Mouse (Mus musculus) gastrocnemius, postnatal 36 days (tissue): ENCODE measurements around the gene Pdcd11. TPM values are rescaled to one million over a fixed set of nuclear protein-coding genes. Genes with fewer than 3 reads are reported as not detected.
"Not testable (repeated sequence)": the region's sequence is repeated elsewhere in the genome, so short reads cannot be mapped to it uniquely, and the experiment has no call there.

Experiments used
- DNase-seq, 2 experiments: peaks; one replicate each; pipeline ENCODE4 v3.0.0; 2022
- intact Hi-C: fragments of 180-260 bp; cut with DNase I; formaldehyde crosslinking; loops from one replicate; pipeline ENCODE4 v1.15.1; 2025
- total RNA-seq, 2 experiments: library from RNA; stranded (reverse); gene quantifications; 2 replicates each; pipeline ENCODE4 v1.2.3; 2021

Gene Pdcd11
- total RNA-seq, 2 experiments from 2014 or later = 6.4 to 8.0 TPM

GRCm38 (mm10) chr19:47122802-47123201 is 32.2 kb downstream of the Pdcd11 start:
- DNase-seq = no peak
- intact Hi-C loops = loop anchor here (1.0 kb wide), 1 partner anchor 43 kb away; no protein-coding TSS in a partner anchor

- no peak for DNase-seq
- intact Hi-C loops = loop anchor here (5.0 kb wide), 1 partner anchor 129 kb away; no protein-coding TSS in a partner anchor
These were observed 37.6 kb downstream of the Pdcd11 start for GRCm38 (mm10) chr19:47128164-47128563.

- DNase-seq = no peak
- intact Hi-C loops = loop anchor here (5.0 kb wide), 1 partner anchor 128 kb away; no protein-coding TSS in a partner anchor
These were observed 38.3 kb downstream of the Pdcd11 start for GRCm38 (mm10) chr19:47128835-47129234.

GRCm38 (mm10) chr19:47130551-47131125 is 40.1 kb downstream of the Pdcd11 start:
- intact Hi-C loops = no loop called here
- no peak for DNase-seq

- DNase-seq = no peak
- intact Hi-C loops = no loop called here
These were observed 42.6 kb downstream of the Pdcd11 start for GRCm38 (mm10) chr19:47133161-47133560.

GRCm38 (mm10) chr19:47135568-47135967 is 45.0 kb downstream of the Pdcd11 start:
- no peak for DNase-seq
- intact Hi-C loops = no loop called here

- intact Hi-C loops = no loop called here
- DNase-seq = no peak
These were observed 45.6 kb downstream of the Pdcd11 start for GRCm38 (mm10) chr19:47136170-47136569.

GRCm38 (mm10) chr19:47137051-47137581 is 46.5 kb downstream of the Pdcd11 start:
- intact Hi-C loops = no loop called here

GRCm38 (mm10) chr19:47137771-47138421 is 47.3 kb downstream of the Pdcd11 start, which contains the start of gene Calhm2:
Calhm2 (minus strand) TSS chr19:47138294.
- intact Hi-C loops = no loop called here
- peak; percentile 58 for DNase-seq

More at GRCm38 (mm10) chr19:47137051-47137581, 46.5 kb downstream of the Pdcd11 start:
- peak; percentile 49 to 58 for DNase-seq

GRCm38 (mm10) chr19:47139611-47140010 is 49.0 kb downstream of the Pdcd11 start:
- intact Hi-C loops, DNase-seq: not testable (repeated sequence)

GRCm38 (mm10) chr19:47142438-47142837 is 51.9 kb downstream of the Pdcd11 start:
- DNase-seq = no peak
- intact Hi-C loops = no loop called here

GRCm38 (mm10) chr19:47144154-47144553 is 53.6 kb downstream of the Pdcd11 start, which contains the start of gene Calhm1:
Calhm1 (minus strand) TSS chr19:47144254.
- intact Hi-C loops = no loop called here

GRCm38 (mm10) chr19:47148267-47148847 is 57.8 kb downstream of the Pdcd11 start:
- intact Hi-C loops = no loop called here
- no peak for DNase-seq

More at GRCm38 (mm10) chr19:47144154-47144553, 53.6 kb downstream of the Pdcd11 start, which contains the start of gene Calhm1:
- DNase-seq = no peak

- DNase-seq = no peak
- intact Hi-C loops = no loop called here
These were observed 59.3 kb downstream of the Pdcd11 start for GRCm38 (mm10) chr19:47149854-47150253.

- DNase-seq = no peak
- intact Hi-C loops = no loop called here
These were observed 60.9 kb downstream of the Pdcd11 start for GRCm38 (mm10) chr19:47151332-47152061.

GRCm38 (mm10) chr19:47152062-47152369 is 61.4 kb downstream of the Pdcd11 start:
- no peak for DNase-seq
- intact Hi-C loops = no loop called here

GRCm38 (mm10) chr19:47153767-47154166 is 63.2 kb downstream of the Pdcd11 start:
- intact Hi-C loops = no loop called here
- DNase-seq = no peak

GRCm38 (mm10) chr19:47157664-47158063 is 67.1 kb downstream of the Pdcd11 start, which contains the start of gene Calhm3:
Calhm3 (minus strand) TSS chr19:47157764.
- no peak for DNase-seq
- intact Hi-C loops = no loop called here

GRCm38 (mm10) chr19:47161669-47162068 is 71.1 kb downstream of the Pdcd11 start:
- intact Hi-C loops = no loop called here

GRCm38 (mm10) chr19:47163176-47163744 is 72.7 kb downstream of the Pdcd11 start:
- intact Hi-C loops = no loop called here
- no peak for DNase-seq

More at GRCm38 (mm10) chr19:47161669-47162068, 71.1 kb downstream of the Pdcd11 start:
- DNase-seq = no peak
